Mouse (Mus musculus): ENCODE results near the gene Pdik1l. TPM values are rescaled to one million over a fixed set of nuclear protein-coding genes. Genes with fewer than 3 reads are reported as not detected.

The Pdik1l gene
- total and polyA plus RNA-seq, 3 experiments: 12.1 to 14.6 (median 13.7) TPM

GRCm38 (mm10) chr4:134245148-134245843 is 42.4 kb downstream of the Pdik1l start, which contains the start of gene Zfp593:
TSS of gene Zfp593 (minus strand) at chr4:134245592.
- peak; percentile 91 for DNase-seq (ENCODE audit: extremely low read depth)
- H3K27ac ChIP-seq (ENCODE audit: insufficient read depth, low read depth): no peak within 1 kb of the TSS
- peak within 1 kb of the TSS; percentile 81 to 93 (median 89) for H3K4me3 ChIP-seq (replicated peaks in 1 of 3; ENCODE audit: low read depth in 2 of 3, low read length in 2 of 3, poor library complexity in 1 of 3)
- H3K36me3 ChIP-seq (replicated peaks in 1 of 2; ENCODE audit: control insufficient read depth in 1 of 2, insufficient read depth in 1 of 2, low read length in 1 of 2): peaks cover 7 to 17% of the 10 kb centered on the region in 2 experiments
- H3K9me3 ChIP-seq (replicated peaks; ENCODE audit: low read length): no peaks in the 10 kb centered on the region
- TF ChIP-seq BHLHE40 (IDR thresholded peaks at IDR 0.05; ENCODE audit: low read depth, low read length) (peak; percentile 88), MXI1 (IDR thresholded peaks at IDR 0.05; ENCODE audit: low read depth, low read length) (peak; percentile 97), HCFC1 (IDR thresholded peaks at IDR 0.05; ENCODE audit: low read depth, low read length) (peak; percentile 73), EP300 (IDR thresholded peaks at IDR 0.05; ENCODE audit: low read length) (no peak), POLR2A (IDR thresholded peaks at IDR 0.05; ENCODE audit: low read depth, low read length) (peak; percentile 78), IRF4 (IDR thresholded peaks at IDR 0.05; ENCODE audit: low read depth, low read length) (peak; percentile 66), POLR2AphosphoS2 (IDR thresholded peaks at IDR 0.05; ENCODE audit: low read depth, low read length) (no peak), ZMIZ1 (IDR thresholded peaks at IDR 0.05; ENCODE audit: low read depth, low read length) (0 out of 2 replicates have a peak, but pooled peaks have one; percentile 40), ELF1 (IDR thresholded peaks at IDR 0.05; ENCODE audit: low read depth, low read length) (peak; percentile 93), SIN3A (IDR thresholded peaks at IDR 0.05; ENCODE audit: low read length) (peak; percentile 92), TBP (conservative IDR thresholded peaks at IDR 0.05; ENCODE audit: low read depth, low read length) (no peak), SMC3 (IDR thresholded peaks at IDR 0.05; ENCODE audit: low read depth, low read length) (peak; percentile 26), RCOR1 (conservative IDR thresholded peaks at IDR 0.05; ENCODE audit: low read depth, low read length) (no peak), MAX (IDR thresholded peaks at IDR 0.05; ENCODE audit: low read length) (peak; percentile 87), CTCF (conservative IDR thresholded peaks at IDR 0.05 in 1 of 2, IDR thresholded peaks at IDR 0.05 in 1 of 2; ENCODE audit: low read depth in 2 of 2, low read length in 2 of 2) (peak; percentile 30 to 76), ZKSCAN1 (IDR thresholded peaks at IDR 0.05; ENCODE audit: borderline replicate concordance, low read depth, low read length) (no peak), E2F4 (IDR thresholded peaks at IDR 0.05; ENCODE audit: insufficient replicate concordance, low read depth, low read length) (no peak), ETS1 (conservative IDR thresholded peaks at IDR 0.05; ENCODE audit: low read depth, low read length) (peak; percentile 57), TCF12 (IDR thresholded peaks at IDR 0.05; ENCODE audit: low read depth, low read length) (peak; percentile 69; the same call in 1 of the 2 replicates), JUND (conservative IDR thresholded peaks at IDR 0.05; ENCODE audit: low read depth, low read length) (0 out of 2 replicates have a peak, but pooled peaks have one; percentile 49), MAZ (IDR thresholded peaks at IDR 0.05; ENCODE audit: low read depth, low read length) (no peak), MAFK (IDR thresholded peaks at IDR 0.05; ENCODE audit: insufficient replicate concordance, low read length) (no peak), UBTF (IDR thresholded peaks at IDR 0.05; ENCODE audit: low read depth, low read length) (no peak), ZC3H11A (IDR thresholded peaks at IDR 0.05; ENCODE audit: low read depth, low read length) (no peak), MEF2A (IDR thresholded peaks at IDR 0.05; ENCODE audit: borderline replicate concordance, low read depth, low read length) (peak; percentile 21; the same call in 1 of the 2 replicates), CHD2 (IDR thresholded peaks at IDR 0.05; ENCODE audit: low read length) (no peak), ZNF384 (IDR thresholded peaks at IDR 0.05; ENCODE audit: low read depth, low read length) (no peak), MYC (IDR thresholded peaks at IDR 0.05; ENCODE audit: low read depth, low read length) (peak; percentile 90), GABPA (IDR thresholded peaks at IDR 0.05; ENCODE audit: insufficient replicate concordance, low read depth, low read length) (peak; percentile 34; the same call in 1 of the 2 replicates), NELFE (IDR thresholded peaks at IDR 0.05; ENCODE audit: low read depth, low read length) (peak; percentile 79), KAT2A (IDR thresholded peaks at IDR 0.05; ENCODE audit: insufficient replicate concordance, low read length) (no peak), USF1 (IDR thresholded peaks at IDR 0.05; ENCODE audit: low read depth, low read length) (no peak; the same call in 1 of the 2 replicates), CHD1 (IDR thresholded peaks at IDR 0.05; ENCODE audit: low read depth, low read length) (no peak), RAD21 (IDR thresholded peaks at IDR 0.05; ENCODE audit: low read depth, low read length) (no peak), NRF1 (IDR thresholded peaks at IDR 0.05; ENCODE audit: low read depth, low read length) (0 out of 2 replicates have a peak, but pooled peaks have one; percentile 12), PAX5 (IDR thresholded peaks at IDR 0.05; ENCODE audit: low read length) (no peak), JUN (IDR thresholded peaks at IDR 0.05; ENCODE audit: insufficient read depth, low read depth, low read length) (peak; percentile 47), USF2 (conservative IDR thresholded peaks at IDR 0.05; ENCODE audit: low read depth, low read length) (no peak)
- peaks cover 47% of the 10 kb centered on the region for H3K27me3 ChIP-seq (replicated peaks)
- peaks cover 10% of the 10 kb centered on the region; the same call in 1 of the 2 replicates for H3K79me2 ChIP-seq (replicated peaks; ENCODE audit: control insufficient read depth, extremely low read depth, insufficient read depth, poor library complexity, severe bottlenecking)
- dilution Hi-C loops (cut with MboI; ENCODE audit: extremely low pct_ligation_motif_present, extremely low pct_unique_long_range_greater_than_20kb, low sequenced_read_pairs): no loop called here
- H3K4me1 ChIP-seq (ENCODE audit: control insufficient read depth in 1 of 2, insufficient read depth in 2 of 2): peaks cover 9 to 24% of the 10 kb centered on the region in 2 experiments; a peak in 3 of 4 replicates
- in situ Hi-C loops (cut with MboI; ENCODE audit: low pct_ligation_motif_present, low pct_unique_long_range_greater_than_20kb, low sequenced_read_pairs): loop anchor here (5.0 kb wide), 1 partner anchor 42 kb away; the partner anchor contains the start of gene Pdik1l
- H3K9ac ChIP-seq (ENCODE audit: insufficient read depth, low read depth): peak within 1 kb of the TSS; percentile 69
- H3K4me2 ChIP-seq (ENCODE audit: insufficient read depth, low read depth, poor library complexity, severe bottlenecking): peak within 1 kb of the TSS; percentile 58

Data from CH12.LX (cell line).